Mouse (Mus musculus): ENCODE results near the gene Tdgf1. TPM values are rescaled to one million over a fixed set of nuclear protein-coding genes. Genes with fewer than 3 reads are reported as not detected.

The Tdgf1 gene
- polyA plus RNA-seq, 2 experiments from 2014 or later = 0.22 to 1.2 TPM

DNA sequence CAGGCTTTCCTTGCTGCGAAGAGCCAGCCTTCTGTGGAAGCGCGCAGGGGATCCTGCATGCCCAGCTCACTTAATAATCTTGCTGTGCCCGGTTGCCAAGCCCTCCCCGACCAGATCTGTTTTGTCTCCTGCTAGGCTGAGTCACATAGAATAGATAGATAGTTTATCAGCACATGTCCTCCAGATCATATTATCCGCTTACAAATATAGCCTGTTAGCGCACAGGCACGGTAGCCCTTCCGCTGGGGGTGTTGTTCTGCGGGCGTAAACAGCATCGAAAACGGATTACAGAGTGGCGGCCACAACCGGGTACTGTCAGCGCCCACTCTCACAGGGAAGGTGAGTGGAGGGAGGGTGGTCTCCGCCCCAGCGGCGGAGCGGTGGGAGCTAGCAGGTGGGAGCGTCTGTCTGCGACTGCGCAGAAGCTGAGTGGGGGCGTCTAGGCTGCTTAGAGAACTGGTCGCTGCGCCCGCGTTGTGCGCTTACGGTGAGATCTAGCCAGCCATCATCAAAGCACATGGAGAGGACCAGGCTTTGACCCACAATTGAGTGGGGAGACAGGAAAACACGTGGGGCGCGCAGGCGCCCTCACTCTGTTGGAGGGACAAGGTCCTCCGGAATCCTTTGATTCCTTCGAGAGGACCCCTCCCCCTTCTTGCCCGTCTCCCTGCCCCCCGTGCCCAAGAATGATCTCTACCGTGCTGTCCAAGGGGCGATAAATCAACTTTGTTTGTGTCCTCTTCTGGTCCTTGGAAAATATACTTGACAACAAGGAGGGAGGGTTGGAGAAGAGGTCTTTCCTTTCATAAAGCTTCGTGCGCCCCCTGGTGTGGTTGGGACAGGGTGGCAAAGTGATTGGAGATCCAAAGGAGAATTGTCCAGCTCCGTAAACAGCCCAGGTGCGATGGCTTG is 7.8 kb upstream of the Tdgf1 start:
- peak; percentile 43 for ATAC-seq

- no peak for ATAC-seq
Measured at GRCm38 (mm10) chr9:110952931-110953549, 7.1 kb upstream of the Tdgf1 start.

DNA sequence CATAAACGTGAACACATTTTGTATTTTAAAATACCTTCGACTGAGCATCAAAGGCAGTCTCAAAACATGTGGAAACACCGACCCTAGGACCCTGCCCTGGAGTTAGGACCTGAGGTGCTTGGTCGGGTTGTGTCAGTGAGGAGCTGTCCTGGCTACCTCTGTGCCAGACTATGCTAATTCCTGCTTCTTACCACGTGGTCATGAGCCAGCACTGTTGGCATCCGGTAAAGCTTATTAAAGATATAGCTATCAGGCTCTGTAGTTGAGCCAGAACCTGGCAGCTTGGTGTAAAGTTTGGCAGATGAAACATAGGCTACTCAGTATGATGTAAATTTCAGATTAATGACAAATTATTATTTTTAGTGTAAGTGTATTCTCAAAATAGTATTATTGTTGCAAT is 6.4 kb upstream of the Tdgf1 start:
- ATAC-seq = no peak

GRCm38 (mm10) chr9:110951866-110952265 is 5.9 kb upstream of the Tdgf1 start:
- no peak for ATAC-seq

DNA sequence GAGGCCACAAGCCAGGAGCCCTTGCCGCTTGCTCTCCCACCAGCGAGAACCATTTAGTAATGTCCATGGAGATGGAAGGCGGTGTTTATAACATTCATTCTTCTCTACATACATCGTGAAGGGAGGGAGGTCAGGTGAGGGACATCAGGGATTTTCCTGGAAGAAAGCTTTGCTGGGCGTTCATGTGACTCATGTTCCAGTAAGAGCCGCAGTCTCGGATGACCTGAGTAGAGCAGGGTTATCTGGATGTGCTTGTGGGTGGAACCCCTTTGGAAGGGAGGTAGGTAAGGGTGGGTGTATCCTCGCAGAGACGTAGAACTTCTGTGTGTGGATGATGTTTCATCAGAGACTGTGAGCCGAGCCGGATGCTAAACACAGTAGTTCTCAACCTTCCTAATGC is 5.4 kb upstream of the Tdgf1 start, which contains the start of gene Lrrc2:
Lrrc2 (plus strand) TSS at position 149 of the 400 bp plus-strand sequence.
- no peak for ATAC-seq

- ATAC-seq = no peak
Measured at GRCm38 (mm10) chr9:110950109-110950508, 4.2 kb upstream of the Tdgf1 start.

DNA sequence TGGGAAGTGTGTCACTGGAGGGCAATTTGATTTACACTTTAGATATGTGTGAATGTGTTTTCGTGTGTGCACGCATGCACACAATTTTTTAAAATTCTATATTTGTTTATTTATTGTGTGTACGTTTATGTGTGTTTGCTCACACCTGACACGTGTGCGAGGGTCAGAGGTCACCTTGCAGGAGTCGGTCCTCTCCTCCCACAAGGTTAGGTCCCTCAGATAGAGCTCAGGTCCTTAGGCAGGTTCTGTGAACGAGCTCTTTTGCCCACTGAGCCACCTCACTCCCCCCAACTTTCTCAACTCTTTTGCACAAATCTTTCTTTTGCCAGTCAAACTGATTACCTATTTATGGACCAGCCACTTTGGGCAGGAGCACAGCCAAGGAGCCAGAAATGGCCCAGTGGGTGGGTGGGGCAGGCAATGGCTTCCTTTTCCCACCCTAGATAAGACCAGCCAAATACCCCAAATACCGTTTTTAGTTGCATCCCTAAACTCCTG is 2.9 kb upstream of the Tdgf1 start:
- no peak for ATAC-seq

DNA sequence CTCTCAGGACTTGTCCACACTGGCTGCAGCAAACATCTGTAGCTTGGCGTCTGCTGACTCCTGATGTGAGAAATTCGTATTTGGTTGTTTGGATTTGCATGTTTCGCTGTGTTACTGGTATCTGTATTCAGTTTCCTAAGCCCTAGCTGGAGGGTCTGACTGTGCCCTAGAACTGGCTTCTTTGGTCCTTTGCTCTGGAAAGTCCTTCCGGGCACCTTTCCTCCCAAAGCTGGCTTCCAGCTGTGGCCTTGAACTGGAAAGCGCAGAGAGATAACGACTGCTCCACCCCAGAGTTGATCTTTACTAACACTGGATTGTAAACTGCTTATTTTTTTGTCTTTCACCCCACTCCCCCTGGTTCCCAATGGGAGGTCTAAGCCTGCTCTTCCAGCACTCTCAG is 1.9 kb upstream of the Tdgf1 start:
- no peak for ATAC-seq

DNA sequence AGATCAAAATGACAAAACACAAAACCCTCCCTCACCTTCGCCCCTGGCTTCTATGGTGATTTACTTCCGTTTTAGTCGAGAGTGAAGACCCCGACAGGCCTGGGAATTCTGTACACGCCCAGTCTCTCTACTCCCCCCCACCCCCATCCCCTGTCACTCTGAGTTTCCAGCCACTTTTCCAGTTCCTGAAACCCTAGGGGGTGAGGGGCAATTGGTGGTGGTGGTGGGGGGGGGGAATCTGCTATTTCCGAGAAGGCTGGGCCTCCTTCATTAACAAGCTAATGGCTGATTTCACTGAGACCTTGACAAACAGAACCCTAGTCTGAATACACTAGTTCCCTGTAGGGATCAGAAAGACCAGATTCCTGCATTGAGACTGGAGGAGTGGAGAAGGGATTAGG is 1.3 kb upstream of the Tdgf1 start:
- ATAC-seq = no peak

DNA sequence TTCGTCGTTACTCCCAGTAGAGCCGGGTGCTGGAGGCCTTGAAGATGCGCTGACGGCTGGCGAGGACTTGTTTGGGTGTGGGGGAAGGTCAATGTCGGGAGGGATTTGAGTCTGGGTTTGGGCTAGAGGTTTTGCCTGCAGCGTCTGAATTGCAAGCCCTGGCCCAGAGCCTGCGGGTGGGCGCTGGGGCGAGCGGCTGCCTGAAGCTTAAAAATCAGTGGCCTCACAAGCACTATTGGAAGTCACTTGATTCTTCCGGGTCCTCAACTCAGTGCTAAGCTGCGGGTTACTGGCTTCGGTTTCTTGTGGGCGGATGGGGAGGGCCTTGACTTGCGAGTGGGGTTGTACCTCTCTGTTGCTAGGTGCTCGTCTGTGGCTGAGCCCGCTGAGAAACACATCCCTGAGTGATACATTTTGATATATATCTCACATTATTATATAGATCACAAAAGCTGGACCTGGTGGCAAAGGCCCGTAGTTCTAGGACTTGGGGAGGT is 638 bp upstream of the Tdgf1 start:
- ATAC-seq = peak; percentile 100

GRCm38 (mm10) chr9:110945343-110945742 is 615 bp downstream of the Tdgf1 start:
- ATAC-seq = no peak

DNA sequence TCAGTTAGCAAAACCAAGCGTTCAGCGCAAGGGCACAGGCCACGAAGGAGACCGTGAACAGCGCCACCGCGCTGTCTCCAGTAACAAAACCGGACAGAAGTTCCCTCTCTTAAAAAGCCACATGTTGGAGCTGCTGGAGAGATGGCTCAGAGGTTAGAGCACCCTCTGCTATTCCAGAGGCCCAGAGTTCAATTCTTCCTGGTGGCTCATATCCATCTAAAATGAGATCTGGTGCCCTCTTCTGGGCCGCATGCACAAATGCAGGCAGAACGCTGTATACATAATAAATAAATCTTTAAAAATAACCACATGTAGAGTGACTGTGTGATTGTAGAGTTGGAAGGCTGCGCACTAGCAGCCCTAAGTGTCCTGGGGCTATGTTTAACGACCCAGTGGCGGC is 1.7 kb downstream of the Tdgf1 start:
- ATAC-seq = no peak

GRCm38 (mm10) chr9:110937506-110938490 is 8.2 kb downstream of the Tdgf1 start:
- no peak for ATAC-seq

DNA sequence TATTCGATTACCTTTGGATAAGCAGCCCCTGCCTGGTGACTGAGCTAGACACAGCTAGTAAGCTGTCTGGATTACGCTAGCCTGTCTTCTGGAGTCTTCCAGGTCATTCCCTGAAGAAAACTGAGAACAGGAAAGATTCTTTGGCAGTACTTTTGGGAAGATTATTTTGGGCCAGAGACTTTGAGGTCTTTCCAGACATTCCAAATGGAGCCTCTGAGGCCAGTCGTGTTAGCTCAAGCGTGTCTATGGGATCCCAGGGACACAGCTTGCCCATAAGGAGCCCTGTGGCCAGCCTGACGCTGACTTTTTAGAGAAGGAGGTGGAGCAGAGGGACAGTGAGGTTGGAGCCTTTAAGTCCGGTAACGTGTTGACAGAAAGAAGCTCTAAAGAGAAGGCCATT is 10.0 kb downstream of the Tdgf1 start:
- ATAC-seq = no peak

GRCm38 (mm10) chr9:110933850-110934437 is 12.0 kb downstream of the Tdgf1 start:
- ATAC-seq = no peak

GRCm38 (mm10) chr9:110931573-110931972 is 14.4 kb downstream of the Tdgf1 start:
- no peak for ATAC-seq

DNA sequence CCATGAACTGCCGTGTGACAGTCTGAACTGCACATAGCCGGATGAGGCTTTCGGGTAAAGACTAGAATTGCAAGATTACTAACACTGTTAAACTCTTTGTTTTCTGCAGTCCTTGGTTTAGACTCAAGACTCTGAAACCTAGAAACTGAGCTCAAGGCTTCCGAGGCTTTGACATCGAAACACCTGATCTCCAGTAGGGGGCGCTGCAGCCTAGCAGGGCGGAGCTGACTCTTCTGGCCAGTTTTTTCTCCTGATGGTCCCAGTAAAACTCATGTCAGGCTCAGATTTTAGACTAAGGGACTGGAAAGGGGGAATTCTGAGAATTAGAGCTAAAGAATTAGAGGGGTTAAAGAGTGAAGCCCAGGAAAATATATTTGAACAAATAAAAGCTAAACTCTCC is 23.2 kb downstream of the Tdgf1 start:
- ATAC-seq = peak; percentile 65

GRCm38 (mm10) chr9:110920665-110921419 is 25.1 kb downstream of the Tdgf1 start:
- ATAC-seq = no peak

DNA sequence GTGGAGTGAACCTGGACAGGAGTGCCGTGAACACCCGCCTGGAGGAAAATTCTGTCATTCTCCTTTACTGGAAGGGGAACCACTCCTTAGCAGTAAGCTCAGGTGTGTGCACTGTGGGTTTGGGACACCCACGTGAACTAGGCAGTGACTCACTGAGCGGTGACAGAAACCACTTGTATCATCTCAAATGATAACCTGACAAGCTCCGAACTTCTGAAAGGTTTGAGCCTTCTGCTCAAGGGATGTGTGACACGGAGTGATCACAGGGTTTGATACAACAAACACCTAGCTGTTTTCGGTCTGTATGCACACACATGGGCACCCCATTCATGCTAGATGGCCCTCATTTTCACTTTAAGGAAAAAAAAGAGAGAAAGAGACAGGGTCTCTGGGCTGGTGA is 29.2 kb downstream of the Tdgf1 start, which contains the start of gene Fam240a:
Fam240a (minus strand) TSS at position 76 of the 400 bp plus-strand sequence.
- peak; percentile 60 for ATAC-seq

DNA sequence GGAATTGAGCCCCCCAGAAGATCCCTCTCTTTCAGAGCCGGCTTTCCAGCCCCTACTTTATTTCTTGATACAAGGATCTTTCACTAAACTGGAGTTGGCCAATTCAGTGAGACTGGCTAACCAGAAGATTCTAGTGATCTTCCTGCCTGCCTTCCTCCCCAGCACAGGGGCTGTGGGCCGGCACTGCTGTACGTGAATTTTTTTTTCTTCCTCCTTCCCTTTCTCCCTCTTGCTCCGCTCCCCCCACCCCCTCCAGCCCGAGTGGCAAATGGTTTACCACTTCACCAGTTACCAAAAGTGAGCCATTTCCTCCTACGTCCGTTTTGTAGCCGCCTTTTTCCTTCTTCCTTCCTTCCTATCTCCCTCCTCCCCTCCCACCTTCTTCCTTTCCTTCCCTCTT is 30.5 kb downstream of the Tdgf1 start:
- ATAC-seq = no peak

DNA sequence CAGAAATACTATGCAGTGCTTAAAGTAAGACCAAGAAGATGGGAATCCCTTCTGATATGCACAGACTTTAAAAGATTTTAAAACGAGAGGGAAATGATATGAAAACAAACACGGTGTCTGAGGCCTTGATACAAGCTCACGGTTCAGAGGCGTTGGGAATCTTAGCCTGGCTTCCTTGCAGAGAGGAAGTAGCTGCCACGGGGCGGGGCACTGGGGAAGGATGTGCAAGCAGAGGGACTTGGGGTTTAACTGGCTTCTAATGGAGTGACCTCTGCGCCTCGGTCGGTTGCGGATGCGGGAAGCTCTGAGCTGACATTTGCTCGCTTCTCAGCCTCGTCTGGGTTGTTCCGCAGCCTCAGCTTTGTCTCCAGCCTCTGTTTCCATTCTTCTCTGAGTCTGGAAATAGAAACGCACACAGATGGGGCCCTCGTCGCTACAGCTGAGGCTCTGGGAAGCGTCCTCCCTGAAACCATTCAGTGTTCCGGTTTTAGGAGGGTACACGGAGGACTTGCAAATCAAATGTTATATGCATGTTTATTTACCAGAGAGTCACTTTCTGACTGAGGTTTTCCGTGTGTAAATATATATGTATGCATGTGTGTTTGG is 31.2 kb downstream of the Tdgf1 start:
- no peak for ATAC-seq

Measured in CD4-positive, CD25-positive, alpha-beta regulatory T cell, adult 4 months (primary cell).